Mouse (Mus musculus) c-Kit-positive CD71-positive TER-119-positive erythroid progenitor cells, embryonic 14.5 days (primary cell): ENCODE measurements around the gene LTO1.
"Not testable (repeated sequence)": the region's sequence is repeated elsewhere in the genome, so short reads cannot be mapped to it uniquely, and the experiment has no call there.

Source experiments
- DNase-seq: peaks from one replicate; pipeline ENCODE4 v3.0.0-alpha.2; 2013; ENCODE audit warnings: low spot score

Gene LTO1

DNA sequence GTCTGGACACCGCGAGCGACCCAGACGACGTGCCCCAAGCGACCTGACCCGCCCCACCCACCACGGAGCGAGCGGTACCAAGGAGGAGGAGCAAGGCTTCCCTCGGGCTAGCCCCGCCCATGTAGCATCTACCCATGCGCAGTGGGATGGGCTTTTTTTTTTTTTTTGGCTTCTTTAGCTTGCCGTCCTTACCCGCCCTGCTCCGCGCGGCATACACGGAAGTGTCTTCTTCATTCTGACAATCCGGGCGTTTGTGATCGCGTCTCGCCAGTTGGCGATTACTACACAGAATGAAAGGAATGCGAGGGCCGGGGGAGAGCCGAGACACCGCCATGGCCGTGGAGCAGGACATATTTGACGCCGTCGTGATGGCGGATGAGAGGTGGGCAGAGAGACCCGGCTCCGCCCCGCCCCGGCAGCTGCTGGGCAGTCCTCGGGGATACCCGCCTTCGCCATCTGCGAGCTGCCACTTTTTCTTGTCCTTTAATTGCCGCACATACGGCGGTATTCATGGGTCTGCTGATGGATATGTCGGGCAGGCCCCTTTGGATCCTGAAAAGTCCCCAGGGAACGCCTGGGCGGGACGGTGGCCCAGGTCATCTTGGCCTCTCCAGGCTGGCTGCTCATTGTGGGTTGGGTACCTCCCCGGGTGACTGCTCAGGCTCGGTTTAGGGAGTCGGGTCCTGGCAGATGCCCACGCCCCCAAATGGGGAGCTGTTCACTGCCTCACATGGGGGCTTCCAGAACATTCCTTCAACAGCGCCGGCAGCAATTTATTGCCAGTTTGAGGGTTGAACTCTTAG, at the start of gene LTO1:
Gene LTO1, plus strand, starts transcription at position 153 of the 803 bp plus-strand sequence.
- peak; percentile 91 for DNase-seq

DNA sequence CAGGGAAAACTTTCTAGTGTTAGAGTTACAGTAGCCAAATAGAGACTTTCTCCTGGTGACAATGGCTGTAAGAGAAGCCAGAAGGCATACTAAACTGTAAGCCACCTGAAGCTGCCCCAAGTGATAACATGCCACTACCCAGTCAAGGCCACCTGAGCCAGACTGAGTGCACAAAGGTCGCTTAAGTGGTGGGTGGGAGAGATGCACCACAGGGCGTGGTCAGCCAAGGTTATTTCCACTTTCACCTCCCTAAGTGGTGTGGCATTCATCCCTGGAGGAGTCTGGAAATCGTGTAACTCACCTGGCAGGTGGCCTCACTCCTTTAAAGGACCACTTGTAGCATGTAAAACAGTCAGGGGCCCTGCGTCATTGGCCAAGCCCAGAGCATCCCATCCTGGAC, 47.7 kb upstream of the LTO1 start:
- no peak for DNase-seq

DNA sequence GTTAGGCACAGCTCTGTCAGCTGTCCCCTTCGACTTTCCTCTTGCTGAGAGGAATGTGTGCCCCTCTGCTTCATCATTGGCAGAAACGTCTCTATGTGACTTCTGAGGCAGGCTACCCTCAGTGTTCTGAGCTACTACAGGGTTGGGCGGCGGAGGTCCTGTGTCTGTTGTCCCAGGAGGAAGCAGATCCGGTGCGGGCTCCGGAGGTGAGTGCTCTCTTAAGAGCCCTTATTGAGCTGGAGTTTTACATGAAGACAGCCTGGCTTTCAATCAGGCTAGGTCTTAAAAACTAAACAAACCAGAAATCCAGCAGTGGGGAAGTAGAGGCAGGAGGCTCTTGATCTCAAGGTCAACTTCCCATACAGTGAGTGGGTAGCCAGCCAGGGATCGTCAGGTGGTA, 47.3 kb upstream of the LTO1 start:
- DNase-seq: no peak

GRCm38 (mm10) chr7:144872420-144872819, 42.5 kb upstream of the LTO1 start:
- no peak for DNase-seq

- no peak for DNase-seq
Observed at GRCm38 (mm10) chr7:144873160-144873559, 41.7 kb upstream of the LTO1 start.

DNA sequence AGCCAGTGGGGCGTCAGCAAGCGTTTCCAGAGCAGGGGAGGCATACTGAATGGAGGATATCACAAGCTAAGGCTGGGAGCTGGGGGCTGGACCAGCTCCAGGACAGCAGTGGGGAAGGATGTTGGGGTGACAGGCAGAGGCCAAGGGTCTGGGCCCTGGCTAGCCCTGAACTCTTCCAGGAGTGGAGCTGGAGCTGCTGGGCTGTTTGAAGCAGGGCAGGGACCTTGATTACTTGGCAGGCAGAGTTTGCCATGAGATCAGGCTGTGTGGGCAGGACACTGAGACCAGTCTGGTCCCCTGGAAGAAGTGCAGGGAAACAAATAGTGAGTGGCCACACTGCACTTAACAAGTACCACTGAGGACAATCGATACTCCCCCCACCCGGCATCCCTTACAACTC, 40.7 kb upstream of the LTO1 start:
- DNase-seq: no peak

- DNase-seq: no peak
Observed at GRCm38 (mm10) chr7:144878401-144878800, 36.5 kb upstream of the LTO1 start.

GRCm38 (mm10) chr7:144883106-144883505, 31.8 kb upstream of the LTO1 start:
- no peak for DNase-seq

DNA sequence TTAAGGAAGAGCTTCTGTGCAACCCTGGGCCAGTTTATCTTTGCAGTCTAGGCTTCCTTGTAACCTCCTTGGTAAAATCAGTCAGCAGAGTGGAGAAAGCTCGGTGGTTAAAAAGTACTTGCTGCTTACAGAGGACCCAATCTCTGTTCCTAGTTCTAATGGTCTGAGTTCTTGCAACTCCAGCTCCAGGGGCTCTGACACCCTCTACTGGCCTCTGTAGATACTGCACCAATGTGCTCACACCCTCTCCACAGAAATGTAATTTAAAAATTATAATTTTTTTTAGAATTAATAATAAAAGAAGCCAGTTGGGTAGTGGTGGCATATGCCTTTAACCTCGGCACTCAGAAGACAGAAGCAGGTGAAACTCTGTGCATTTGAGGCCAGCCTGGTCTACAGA, 27.2 kb upstream of the LTO1 start:
- DNase-seq: no peak

DNA sequence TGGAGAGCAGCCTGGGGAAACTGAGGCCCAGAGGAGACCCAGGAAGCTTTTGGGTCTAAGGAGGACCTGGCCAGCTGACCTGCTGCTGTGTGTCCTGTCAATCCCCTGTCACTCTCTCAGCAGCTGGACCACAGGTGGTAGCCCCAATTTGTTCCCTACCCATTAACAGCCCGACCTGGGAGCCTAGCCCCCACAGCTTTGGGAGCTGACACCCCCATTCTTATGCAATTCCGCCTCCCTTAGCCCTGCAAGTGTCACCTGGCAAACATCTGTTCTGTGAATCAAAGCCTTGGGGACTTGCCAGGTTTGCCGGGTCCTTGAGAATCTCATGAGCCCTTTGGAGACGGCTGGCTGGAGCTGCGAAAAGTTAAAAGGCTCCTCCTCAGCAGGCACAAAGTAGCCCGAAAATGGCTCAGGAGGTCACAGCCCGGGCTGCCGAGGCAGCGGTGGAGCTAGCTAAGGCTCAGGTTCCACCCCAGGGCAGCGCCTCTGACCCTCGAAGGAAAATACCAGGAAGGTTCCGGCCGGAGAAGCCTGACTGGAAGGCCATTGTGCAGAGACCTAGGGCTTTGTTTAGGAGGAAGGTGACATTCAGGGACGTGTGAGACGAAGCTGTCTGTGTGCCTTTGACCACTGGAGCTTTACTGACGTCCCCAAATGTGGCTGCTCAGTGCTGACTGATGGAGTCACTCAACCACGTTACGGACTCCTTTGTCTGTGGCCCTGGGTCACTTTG, 26.2 kb upstream of the LTO1 start:
- DNase-seq: no peak

DNA sequence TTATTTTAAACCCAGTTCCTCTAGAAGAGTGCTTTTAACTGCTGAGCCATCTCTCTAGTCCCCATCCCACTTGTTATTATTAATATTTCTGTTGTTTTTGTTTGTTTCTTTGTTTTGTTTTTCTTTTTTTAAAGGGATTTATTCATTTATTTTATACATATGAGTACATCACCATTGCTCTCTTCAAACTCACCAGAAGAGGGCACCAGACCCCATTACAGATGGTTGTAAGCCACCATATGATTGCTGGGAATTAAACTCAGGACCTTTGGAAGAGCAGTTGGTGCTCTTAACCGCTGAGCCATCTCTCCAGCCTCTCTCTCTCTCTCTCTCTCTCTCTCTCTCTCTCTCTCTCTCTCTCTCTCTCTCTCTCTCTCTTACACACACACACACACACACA, 24.2 kb upstream of the LTO1 start:
- DNase-seq: not testable (repeated sequence)

DNA sequence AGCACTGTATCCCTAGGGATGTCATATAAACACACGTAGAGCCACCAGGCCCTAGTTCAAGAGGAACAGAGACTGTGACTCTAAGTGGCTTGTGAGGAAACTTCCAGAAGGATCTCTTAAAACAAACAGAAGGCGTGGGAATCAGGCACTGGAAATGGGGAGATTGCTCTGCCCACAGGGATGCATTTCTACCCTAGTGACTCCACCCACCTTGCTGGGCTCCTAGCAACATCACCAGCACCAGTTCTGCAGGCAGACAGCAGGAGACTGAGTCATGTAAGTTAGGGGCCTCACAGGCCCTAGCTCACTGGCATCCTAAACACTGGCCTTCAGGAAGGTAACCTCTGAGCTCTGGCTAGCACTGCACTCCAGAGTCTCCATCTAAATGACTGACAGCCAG, 23.0 kb upstream of the LTO1 start:
- no peak for DNase-seq

GRCm38 (mm10) chr7:144892322-144892721, 22.6 kb upstream of the LTO1 start:
- no peak for DNase-seq

DNA sequence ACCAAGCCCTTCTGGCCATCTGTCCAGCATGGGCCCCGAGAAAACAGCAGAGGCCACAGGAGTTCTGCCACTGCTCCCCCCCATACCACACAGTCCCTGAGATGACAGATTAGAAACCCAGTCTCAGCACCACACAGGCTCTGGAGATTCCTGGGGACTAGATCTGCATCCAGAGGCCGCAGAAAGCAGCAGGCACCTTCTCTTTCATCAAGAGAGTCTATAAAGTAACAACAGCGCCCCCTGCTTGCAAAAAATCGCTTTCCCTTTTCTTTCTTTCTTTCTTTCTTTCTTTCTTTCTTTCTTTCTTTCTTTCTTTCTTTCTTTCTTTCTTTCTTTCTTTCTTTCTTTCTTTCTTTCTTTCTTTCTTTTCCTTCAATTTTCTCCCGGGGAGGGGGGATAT, 20.7 kb upstream of the LTO1 start:
- DNase-seq: peak; percentile 53

DNA sequence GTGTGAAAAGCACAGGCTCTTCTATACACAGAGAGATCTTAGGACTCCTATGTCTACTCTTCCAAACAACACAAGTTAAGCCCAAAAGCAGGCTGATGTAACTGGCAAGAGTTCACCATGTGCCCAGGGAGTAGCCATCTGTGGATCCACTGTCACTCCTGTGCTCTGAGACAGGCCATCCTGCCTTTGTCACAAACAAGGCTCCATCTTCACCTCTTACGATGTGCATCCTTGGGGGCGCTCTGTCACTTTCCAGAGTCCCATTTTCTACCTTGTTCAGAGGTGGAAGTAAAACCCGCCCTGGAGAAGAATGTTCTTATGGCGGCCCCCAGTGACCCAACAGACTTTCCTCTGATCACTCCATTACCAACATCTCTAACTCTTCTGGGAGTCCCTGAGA, 20.2 kb upstream of the LTO1 start:
- no peak for DNase-seq

- DNase-seq: peak; percentile 58
Observed at GRCm38 (mm10) chr7:144895305-144896111, 19.4 kb upstream of the LTO1 start.

DNA sequence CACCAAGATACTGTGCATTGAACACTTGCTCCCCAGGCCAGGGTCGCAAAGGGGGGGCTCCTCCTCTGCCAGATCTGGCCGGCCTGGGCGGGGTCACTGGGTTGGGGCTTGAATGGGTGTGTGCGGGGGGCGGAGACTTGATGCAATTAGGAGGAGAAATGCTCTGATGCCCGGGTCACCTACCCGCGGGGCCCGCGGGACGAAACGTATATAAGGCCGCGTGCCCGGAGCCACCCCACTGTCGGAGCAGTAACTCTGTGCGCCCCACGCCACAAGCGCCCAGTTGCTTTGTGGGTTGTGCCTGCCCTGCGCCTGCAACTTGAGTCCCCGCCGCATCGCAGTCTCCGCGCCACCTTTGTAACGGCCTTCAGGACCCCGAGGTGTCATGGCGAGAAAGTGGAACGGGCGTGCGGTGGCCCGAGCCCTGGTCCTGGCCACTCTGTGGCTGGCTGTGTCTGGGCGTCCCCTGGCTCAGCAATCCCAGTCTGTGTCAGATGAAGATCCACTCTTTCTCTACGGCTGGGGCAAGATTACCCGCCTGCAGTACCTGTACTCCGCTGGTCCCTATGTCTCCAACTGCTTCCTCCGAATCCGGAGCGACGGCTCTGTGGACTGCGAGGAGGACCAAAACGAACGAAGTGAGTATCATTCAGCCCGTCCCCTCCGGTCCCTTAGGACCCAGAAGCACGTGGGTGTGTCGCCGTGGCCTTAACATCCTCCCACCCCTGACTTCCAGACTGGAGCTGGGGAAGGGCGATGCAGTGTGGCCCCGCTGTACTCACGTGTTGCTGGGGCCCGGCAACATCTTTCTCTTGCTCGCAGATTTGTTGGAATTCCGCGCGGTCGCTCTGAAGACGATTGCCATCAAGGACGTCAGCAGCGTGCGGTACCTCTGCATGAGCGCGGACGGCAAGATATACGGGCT, 18.3 kb upstream of the LTO1 start, which contains the start of gene Fgf15:
Gene Fgf15, plus strand, starts transcription at position 238 of the 925 bp plus-strand sequence.
- no peak for DNase-seq

GRCm38 (mm10) chr7:144898506-144898905, 16.4 kb upstream of the LTO1 start:
- DNase-seq: no peak

DNA sequence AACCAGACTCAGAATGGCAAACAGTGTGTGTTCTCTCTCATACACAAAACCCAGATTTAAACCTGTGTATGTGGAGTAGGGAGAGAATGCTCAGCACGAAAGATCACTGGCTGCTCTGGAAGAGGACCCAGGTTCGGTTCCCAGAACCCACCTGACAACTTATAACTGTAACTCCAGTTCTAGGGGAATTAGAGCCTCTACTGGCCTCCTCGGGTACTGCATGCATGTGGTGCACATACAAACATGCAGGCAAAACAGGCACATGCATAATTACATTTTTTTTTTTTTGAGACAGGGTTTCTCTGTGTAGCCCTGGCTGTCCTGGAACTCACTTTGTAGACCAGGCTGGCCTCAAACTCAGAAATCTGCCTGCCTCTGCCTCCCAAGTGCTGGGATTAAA, 9.4 kb upstream of the LTO1 start:
- not testable (repeated sequence) for DNase-seq

GRCm38 (mm10) chr7:144906708-144907397, 8.0 kb upstream of the LTO1 start:
- peak; percentile 56 for DNase-seq

DNA sequence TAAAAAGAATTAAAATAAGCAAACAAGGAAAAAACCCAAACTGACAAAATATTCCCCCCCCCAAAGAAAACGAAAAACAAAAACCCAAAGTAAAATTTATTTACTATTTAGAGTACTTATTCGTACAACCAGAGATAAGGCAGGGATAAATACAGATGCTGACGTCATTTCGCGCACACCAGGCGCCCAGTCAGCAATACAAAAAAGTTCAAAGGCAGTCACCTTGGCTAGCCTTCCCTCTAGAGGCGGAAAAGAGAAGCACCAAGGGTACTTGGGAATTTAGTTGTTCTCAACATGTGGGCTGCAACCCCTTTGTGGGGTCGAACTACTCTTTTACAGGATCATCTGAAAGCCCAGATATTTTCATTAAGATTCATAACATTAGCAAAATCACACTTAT, 7.1 kb upstream of the LTO1 start:
- peak; percentile 37 for DNase-seq
